Mouse (Mus musculus) lung, embryonic 14.5 days (tissue): Measurements from ENCODE around the gene Rint1. TPM values are rescaled to one million over a fixed set of nuclear protein-coding genes. Genes with fewer than 3 reads are reported as not detected.
A peak's percentile ranks its signal among the peaks of the same experiment; 100 is the strongest.
"Not testable (repeated sequence)": the region's sequence is repeated elsewhere in the genome, so short reads cannot be mapped to it uniquely, and the experiment has no call there.

Experiments
- ATAC-seq: fragments of 200-750 bp; cut with Nextera tagmentation; 2 replicates; pipeline ENCODE4 v1.8.0; 2017; ENCODE audit warnings: mild to moderate bottlenecking, moderate TSS enrichment, moderate library complexity; ENCODE audit not compliant: insufficient read depth
- DNase-seq: peaks from one replicate; pipeline ENCODE4 v3.0.0-alpha.2; 2015
- H3K27ac ChIP-seq: fragments of 300-500 bp; sonication (generic); 2 replicates; pipeline ENCODE4 v1.5.1; 2014; ENCODE audit warnings: low read depth, mild to moderate bottlenecking, moderate library complexity
- H3K27me3 ChIP-seq: fragments of 300-500 bp; sonication (generic); 2 replicates; pipeline ENCODE4 v1.6.1; 2014; ENCODE audit warnings: low read length, control low read depth; ENCODE audit not compliant: insufficient read depth
- H3K36me3 ChIP-seq: fragments of 300-500 bp; sonication (generic); 2 replicates; pipeline ENCODE4 v1.6.1; 2014; ENCODE audit warnings: control low read depth; ENCODE audit not compliant: insufficient read depth
- H3K4me1 ChIP-seq: fragments of 300-500 bp; sonication (generic); 2 replicates; pipeline ENCODE4 v1.6.1; 2014; ENCODE audit warnings: antibody characterized with exemption, control low read depth; ENCODE audit not compliant: insufficient read depth
- H3K4me2 ChIP-seq: fragments of 300-500 bp; sonication (generic); 2 replicates; pipeline ENCODE4 v1.6.1; 2014; ENCODE audit warnings: mild to moderate bottlenecking
- H3K4me3 ChIP-seq: fragments of 300-500 bp; sonication (generic); 2 replicates; pipeline ENCODE4 v1.5.1; 2014; ENCODE audit warnings: low read depth, low read length
- H3K9ac ChIP-seq: fragments of 300-500 bp; sonication (generic); 2 replicates; pipeline ENCODE4 v1.6.1; 2014
- H3K9me3 ChIP-seq: fragments of 300-500 bp; sonication (generic); 2 replicates; pipeline ENCODE4 v1.6.1; 2016; ENCODE audit warnings: low read depth, low read length, control low read depth
- CTCF ChIP-seq: IDR thresholded peaks from 2 replicates; pipeline ENCODE4 v1.5.1; 2016; ENCODE audit warnings: antibody characterized with exemption, low read depth
- WGBS: fragments of 180-500 bp; shearing (Covaris S2); extraction: QIAGEN DNeasy Blood & Tissue Kit; methylation state at CpG from one replicate; pipeline ENCODE4 v1.1.7; 2014; 5-methylcytosine and 5-hydroxymethylcytosine counted together
- polyA plus RNA-seq: library from polyadenylated mRNA; unstranded; fragments of >200 nt; fragmentation: Nextera tagmentation; extraction: Ambion mirVana; gene quantifications from 2 replicates; pipeline ENCODE4 v1.2.1, GENCODE M21; 2014

Rint1 gene
- polyA plus RNA-seq, 1 experiment from 2014 or later = 28.1 TPM

- TF ChIP-seq CTCF = no peak
- Histone ChIP-seq H3K27ac (peak overlapping the region; percentile 82), H3K4me3 (peak overlapping the region; percentile 66), H3K4me1 (peaks cover 7% of the 10 kb centered on the region; the same call in 1 of the 2 replicates), H3K27me3 (no peaks in the 10 kb centered on the region), H3K36me3 (no peaks in the 10 kb centered on the region), H3K4me2 (peak overlapping the region; percentile 60), H3K9ac (peak overlapping the region; percentile 57), H3K9me3 (no peaks in the 10 kb centered on the region)
- ATAC-seq = peak; percentile 51
- WGBS = 17% methylated on average over 7 of the region's 7 CpGs
- DNase-seq = peak; percentile 78
These were observed 57.0 kb downstream of the Rint1 start for GRCm38 (mm10) chr5:23844531-23844841.

GRCm38 (mm10) chr5:23845141-23845540 lies 57.6 kb downstream of the Rint1 start:
- Histone ChIP-seq H3K27ac (no peak overlapping the region; the same call in 1 of the 2 replicates), H3K27me3 (no peaks in the 10 kb centered on the region), H3K36me3 (no peaks in the 10 kb centered on the region), H3K4me2 (peak overlapping the region; percentile 60), H3K9ac (no peak overlapping the region), H3K4me1 (peaks cover 7% of the 10 kb centered on the region; the same call in 1 of the 2 replicates), H3K4me3 (0 out of 2 replicates have a peak overlapping the region, but pooled peaks have one; percentile 66), H3K9me3 (no peaks in the 10 kb centered on the region)
- DNase-seq (no peak), ATAC-seq (no peak)
- no peak for TF ChIP-seq CTCF
- 91% methylated on average over 3 of the region's 3 CpGs for WGBS

DNA sequence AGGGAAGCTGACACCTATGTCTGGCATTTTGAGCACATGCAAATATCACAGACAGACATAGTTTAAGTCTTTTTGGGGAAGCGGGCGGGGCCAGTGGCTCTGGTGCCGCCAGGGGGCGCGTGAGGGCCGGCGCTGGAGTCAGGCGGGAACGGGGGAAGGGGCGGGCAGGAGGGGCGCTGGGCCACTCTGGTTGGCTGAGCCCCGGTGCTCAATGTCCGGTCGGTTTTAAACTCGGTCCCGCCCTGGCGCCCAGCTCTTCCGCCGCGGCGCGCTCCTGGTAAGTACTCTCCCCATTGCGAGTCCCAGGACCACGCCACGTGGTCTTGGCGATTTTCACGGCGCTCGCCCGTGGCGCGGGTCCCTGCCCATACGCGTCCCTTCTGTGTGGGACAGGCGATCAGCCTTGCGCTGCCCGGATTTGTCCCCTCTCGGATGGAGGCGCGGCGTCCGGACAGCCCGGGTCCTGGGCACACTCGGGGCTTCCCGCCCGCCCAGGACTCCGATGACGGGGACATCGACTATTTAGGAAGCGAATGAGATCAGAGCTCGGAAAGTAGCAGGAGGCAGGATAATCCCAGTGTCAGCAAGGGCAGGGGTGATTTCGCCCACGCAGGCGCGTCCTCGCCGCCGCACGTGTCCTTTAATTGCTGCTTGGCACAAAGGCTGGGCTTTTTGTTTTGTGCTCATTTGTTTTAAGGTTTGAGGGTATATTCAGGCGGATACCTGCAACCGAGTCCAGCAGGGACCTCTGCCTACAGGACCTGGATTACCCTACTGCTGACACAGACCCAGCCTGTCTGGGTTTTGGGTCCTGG lies 63.0 kb downstream of the Rint1 start:
- DNase-seq = peak; percentile 93
- Histone ChIP-seq H3K9me3 (no peaks in the 10 kb centered on the region), H3K4me1 (0 out of 2 replicates have a peak, but pooled peaks cover 4% of the 10 kb centered on the region), H3K4me2 (peak overlapping the region; percentile 64), H3K27me3 (no peaks in the 10 kb centered on the region), H3K4me3 (peak overlapping the region; percentile 88), H3K9ac (peak overlapping the region; percentile 89), H3K27ac (peak overlapping the region; percentile 80), H3K36me3 (peaks cover 39% of the 10 kb centered on the region)
- WGBS = under 1% methylated on average over 61 of the region's 61 CpGs
- peak; percentile 79 for TF ChIP-seq CTCF
- peak; percentile 98 for ATAC-seq

DNA sequence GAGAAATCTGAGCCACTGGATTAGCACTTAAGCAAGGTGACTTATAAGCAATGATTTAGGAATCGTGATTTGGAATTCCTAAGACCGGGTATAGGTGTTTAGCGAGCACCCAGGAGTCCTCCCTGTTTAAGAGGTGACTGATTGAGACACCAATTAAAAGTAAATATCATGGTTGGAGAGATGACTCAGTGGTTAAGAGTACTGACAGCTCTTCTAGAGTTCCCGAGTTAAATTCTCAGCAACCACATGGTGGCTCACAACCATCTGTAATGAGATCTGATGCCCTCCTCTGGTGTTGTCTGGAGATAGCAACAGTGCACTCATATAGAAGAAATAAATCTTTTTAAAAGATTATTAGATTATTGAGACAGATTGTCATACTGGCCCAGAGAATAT lies 63.6 kb downstream of the Rint1 start:
- Histone ChIP-seq H3K4me3 (peak overlapping the region; percentile 88), H3K36me3 (peaks cover 45% of the 10 kb centered on the region), H3K27ac (peak overlapping the region; percentile 80), H3K4me2 (peak overlapping the region; percentile 64), H3K9ac (peak overlapping the region; percentile 89)
- peak; percentile 35; the same call in 1 of the 2 replicates for TF ChIP-seq CTCF
- ATAC-seq, DNase-seq, H3K4me1 ChIP-seq, H3K27me3 ChIP-seq, H3K9me3 ChIP-seq: not testable (repeated sequence)
- 5% methylated on average over 4 of the region's 4 CpGs for WGBS

DNA sequence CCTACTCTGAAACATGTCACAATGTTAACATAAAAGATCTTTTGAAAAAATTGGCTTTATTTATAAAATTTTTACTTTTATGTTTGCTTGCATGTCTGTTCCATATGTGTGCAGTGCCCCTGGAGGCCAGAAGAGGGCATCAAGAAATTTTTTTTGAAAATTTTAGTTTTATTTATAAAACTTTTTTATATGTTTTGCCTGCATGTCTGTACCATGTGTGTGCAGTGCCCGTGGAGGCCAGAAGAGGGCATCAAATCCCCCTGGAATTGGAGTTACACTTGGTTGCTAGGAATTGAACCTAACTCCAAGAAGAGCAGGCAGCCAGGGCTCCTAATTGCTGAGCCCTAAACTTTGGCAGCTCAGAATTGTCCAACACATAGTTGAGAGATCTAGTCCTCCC lies 65.4 kb downstream of the Rint1 start:
- H3K36me3 ChIP-seq = peaks cover 62% of the 10 kb centered on the region
- H3K9me3 ChIP-seq, H3K27me3 ChIP-seq, ATAC-seq, H3K4me2 ChIP-seq, H3K4me1 ChIP-seq, H3K9ac ChIP-seq, H3K4me3 ChIP-seq, H3K27ac ChIP-seq, DNase-seq: not testable (repeated sequence)
- TF ChIP-seq CTCF = peak; percentile 25; the same call in 1 of the 2 replicates
- WGBS = 88% methylated on average over 1 of the region's 1 CpGs

GRCm38 (mm10) chr5:23855484-23855883 lies 68.0 kb downstream of the Rint1 start:
- Histone ChIP-seq H3K27me3 (no peaks in the 10 kb centered on the region), H3K36me3 (peaks cover 75% of the 10 kb centered on the region), H3K9ac (no peak overlapping the region), H3K4me3 (no peak overlapping the region), H3K9me3 (no peaks in the 10 kb centered on the region), H3K4me2 (no peak overlapping the region), H3K27ac (no peak overlapping the region), H3K4me1 (0 out of 2 replicates have a peak, but pooled peaks cover 4% of the 10 kb centered on the region)
- 89% methylated on average over 6 of the region's 6 CpGs for WGBS
- no peak for TF ChIP-seq CTCF
- no peak for DNase-seq
- no peak for ATAC-seq

DNA sequence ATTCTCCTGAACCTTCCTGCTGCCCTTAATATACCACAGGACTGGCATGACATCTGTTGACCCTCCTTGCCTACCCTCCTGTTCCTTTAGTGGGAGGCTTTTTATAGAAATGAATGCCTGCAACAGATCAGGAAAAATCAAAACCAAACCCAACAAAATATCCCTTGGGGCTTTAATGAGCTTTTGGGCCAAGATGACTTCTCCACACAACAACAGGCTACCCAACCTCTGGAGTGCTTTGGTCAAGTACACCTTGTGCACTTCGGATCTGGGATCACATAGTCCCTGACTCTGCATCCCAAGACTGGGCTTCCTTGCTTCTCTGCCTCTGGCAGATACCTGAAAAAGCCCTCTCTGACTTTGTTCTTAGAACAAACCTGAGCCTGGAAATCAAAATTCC lies 68.7 kb downstream of the Rint1 start:
- DNase-seq (no peak), ATAC-seq (no peak)
- TF ChIP-seq CTCF = no peak

More for the DNA sequence above, 68.7 kb downstream of the Rint1 start:
- no peak overlapping the region for H3K27ac ChIP-seq
- 0 out of 2 replicates have a peak, but pooled peaks cover 4% of the 10 kb centered on the region for H3K4me1 ChIP-seq
- no peaks in the 10 kb centered on the region for H3K27me3 ChIP-seq
- WGBS = 91% methylated on average over 1 of the region's 1 CpGs
- no peak overlapping the region for H3K4me3 ChIP-seq
- no peak overlapping the region for H3K4me2 ChIP-seq
- no peak overlapping the region for H3K9ac ChIP-seq
- H3K36me3 ChIP-seq = peaks cover 77% of the 10 kb centered on the region
- H3K9me3 ChIP-seq = no peaks in the 10 kb centered on the region
